Mouse (Mus musculus): ENCODE data around the gene Syt6. TPM values are rescaled to one million over a fixed set of nuclear protein-coding genes. Genes with fewer than 3 reads are reported as not detected.
A peak's percentile ranks its signal among the peaks of the same experiment; 100 is the strongest.

Gene Syt6
- total RNA-seq, 2 experiments from 2014 or later, result not detected

DNA sequence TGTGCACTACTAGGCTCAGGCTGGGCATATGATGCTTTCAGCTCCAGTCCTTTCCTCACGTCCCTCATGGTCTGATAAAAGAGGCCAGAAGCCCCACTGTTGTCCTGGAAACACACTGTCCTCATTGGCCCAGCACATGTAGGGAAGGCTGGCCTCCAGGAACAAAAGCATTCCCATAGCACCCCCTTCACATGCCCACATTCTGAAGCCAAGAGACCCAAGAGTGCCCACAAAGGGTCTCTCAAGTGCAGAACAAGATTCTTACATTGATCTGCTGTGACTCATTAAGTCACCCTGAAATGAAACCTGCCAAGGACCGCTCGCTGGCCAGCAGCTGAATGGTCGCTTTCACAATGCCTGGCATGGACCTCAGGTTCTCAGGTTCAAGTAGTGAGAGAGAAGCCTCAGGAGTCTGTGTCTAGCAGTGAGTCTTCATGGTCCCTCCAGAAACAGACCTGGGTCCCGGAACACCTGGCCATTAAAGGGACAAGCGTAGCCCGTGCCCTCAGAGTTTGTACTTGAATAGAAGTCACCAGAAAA is 20.3 kb downstream of the Syt6 start:
- no peak for ATAC-seq (replicated peaks; ENCODE audit: poor library complexity, severe bottlenecking)

- ATAC-seq (replicated peaks; ENCODE audit: poor library complexity, severe bottlenecking), result peak; percentile 85
Observed at GRCm38 (mm10) chr3:103597586-103597985, 22.6 kb downstream of the Syt6 start.

DNA sequence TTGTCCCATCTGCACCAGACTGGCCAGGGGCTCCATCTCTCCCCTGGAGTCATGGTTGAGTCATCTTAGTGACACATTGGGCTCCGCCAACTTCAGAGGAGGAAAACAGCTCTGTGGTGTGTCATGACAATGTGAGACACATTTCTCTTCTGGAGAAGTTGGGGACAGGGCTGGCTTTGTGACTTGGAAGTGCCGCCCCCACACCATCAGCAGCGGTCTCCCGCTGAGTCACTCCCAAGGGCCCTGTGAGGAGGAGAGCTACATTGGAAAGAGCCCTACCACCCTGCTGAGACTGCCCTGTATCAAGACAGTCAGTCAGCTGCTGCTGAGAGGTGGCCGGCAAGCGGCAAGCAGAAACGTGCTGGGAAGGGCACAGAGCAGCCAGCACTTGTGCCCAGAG is 26.0 kb downstream of the Syt6 start:
- ATAC-seq (replicated peaks; ENCODE audit: poor library complexity, severe bottlenecking), result no peak

DNA sequence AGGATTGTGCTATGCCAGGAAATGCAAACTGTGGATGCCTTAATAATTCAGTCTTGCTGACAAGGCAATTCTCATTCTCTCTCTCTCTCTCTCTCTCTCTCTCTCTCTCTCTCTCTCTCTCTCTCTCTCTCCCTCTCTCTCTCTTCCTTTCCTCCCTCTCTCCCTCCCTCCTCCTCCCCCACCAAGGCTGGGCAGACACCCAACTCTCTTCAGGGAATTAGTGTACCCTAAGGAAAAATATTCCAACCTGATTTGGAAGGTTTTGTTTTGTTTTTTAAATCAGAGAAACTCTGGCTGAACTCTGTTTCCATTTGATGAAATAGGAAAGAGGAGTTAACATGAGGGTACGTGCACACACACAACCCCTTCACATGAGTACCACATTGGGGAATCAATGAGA is 26.5 kb downstream of the Syt6 start:
- ATAC-seq (replicated peaks; ENCODE audit: poor library complexity, severe bottlenecking), result no peak

DNA sequence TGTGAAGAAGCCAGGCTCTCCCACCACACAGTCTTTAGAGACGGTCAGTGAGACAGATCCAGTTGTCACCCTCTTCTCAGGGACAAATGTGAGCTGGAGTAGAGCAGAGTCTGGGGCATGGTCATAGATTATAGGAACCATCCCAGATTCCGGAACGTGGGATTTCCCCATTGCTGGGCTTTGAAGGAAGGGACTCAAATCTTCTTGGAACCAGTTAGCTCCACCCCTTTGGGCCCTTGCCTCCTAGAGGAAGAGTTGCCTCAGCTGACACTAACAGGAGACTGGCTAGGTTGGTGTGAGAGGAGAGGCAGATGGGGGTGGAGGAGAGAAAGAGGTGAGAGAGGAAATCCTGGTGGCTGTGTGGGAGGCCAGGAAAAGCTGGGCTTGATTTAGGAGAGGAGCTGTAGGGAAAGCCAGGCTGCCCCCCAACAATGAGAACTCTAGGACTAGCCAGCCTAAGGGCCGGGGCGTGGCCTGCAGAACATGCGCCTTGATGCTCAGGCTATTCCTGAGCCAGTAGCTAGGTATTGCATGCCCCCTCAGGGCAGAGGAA is 31.1 kb downstream of the Syt6 start:
- ATAC-seq (replicated peaks; ENCODE audit: poor library complexity, severe bottlenecking), result no peak

DNA sequence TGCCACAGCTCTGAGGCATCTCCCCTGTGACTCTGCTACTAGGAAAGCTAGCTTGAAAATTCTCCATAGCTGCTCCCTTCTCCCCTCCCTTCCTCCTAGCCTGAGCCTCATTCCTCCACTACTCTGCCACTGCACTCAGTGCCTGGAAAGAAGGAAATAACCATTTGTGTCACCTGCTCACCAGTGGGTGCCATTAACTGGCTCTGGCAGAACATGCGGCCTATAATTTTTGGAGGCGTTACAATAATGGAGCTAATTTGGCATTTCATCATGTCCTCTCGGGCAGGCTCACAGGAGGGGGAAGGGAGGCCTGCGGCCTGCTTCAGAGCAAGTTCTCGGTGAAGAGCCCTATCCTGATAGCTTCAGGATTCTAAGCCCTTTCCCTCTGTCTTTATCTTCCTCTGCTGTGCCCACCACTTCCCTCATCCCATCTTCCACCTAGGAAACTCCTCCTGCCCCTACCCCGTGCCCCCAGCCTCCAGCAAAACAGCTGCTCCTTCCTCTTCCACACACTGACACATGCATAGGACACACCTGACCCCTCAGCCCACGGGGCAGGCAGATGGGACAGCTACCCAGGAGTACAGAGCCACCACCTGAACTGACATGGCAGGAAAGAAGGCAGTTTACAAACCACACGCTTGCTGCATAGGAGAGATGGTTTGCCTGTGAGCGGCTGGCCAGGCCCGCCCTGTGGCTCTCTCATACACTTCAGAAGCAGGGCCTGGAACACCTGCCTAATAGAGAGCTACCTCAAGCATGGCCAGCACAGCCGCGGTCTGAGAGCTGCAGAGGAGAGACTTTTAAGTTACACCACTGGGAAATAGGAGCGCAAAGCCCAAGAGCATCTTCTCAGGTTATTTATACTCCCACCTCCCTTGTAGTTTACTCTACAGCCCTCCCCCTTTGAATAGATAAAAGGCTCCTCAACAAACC is 31.9 kb downstream of the Syt6 start:
- ATAC-seq (replicated peaks; ENCODE audit: poor library complexity, severe bottlenecking), result no peak

DNA sequence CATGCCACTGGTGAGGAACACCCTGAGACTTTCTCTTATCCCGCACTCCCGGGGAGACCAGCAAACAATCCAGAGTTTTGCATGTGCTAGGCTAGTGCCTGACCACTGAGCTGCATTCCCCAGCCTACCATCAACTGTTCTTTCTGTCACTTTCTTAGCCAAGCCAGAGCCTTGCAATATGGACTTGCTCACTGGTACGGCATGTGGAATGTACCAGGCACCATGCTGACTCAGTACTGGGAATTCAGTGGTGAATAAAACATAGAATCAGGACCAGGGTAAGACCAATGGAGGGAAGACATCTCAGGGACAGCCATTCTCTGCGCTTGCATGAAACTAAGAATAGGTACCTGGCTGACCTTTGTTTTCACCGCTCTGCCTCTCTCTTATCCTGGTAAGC is 35.2 kb downstream of the Syt6 start:
- no peak for ATAC-seq (replicated peaks; ENCODE audit: poor library complexity, severe bottlenecking)

DNA sequence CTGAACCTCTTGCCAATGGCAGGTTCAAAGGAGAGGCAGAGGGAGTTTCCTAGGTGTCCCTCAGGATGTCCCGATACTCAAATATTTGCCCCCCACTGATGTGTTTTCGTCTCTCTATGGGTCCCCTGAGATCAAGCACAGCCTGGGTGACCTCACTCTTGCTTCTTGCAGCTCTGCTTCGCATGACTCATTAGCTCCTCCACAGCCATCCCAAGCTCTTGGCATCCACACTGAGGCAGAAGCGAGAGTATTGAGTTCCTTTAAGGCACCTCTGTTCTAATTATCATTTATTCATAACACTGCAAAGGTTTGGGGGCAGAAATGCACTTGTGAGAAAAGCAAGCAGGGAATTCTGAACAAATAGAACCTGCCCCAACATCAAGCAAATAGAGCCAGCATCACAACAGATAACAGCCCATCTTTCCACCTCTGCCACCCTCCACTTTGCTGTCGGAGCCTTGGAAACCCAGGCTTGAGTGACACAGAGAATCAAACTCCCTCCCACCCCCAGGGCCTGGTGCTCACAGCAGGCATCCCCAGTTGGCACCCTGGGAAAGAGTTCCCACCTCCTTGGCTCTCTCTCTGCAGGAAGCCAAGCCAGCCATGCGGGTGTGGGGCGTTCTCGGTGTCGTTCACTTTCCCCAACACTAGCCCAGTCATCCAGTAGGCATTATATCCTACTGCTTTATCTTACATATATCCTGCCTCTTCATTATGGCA is 37.8 kb downstream of the Syt6 start:
- no peak for ATAC-seq (replicated peaks; ENCODE audit: poor library complexity, severe bottlenecking)

DNA sequence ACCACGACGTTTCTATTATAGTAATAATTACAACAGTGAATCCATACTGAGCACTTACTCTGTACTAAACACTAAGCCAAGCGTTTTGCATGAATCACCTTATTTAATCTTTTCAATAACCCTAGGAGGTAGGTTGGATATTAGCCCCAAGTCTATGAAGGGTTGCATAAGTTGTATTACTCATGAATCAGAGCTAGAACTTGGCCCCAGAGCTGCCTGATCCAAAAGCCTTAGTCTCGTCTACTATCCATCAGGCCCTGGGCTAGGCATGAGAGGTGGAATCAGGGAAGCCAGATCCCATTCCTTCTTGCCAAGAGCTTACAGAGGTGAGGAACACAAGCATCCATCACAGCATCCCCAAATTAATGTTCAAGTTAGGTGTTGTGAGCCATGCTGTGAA is 40.6 kb downstream of the Syt6 start:
- ATAC-seq (replicated peaks; ENCODE audit: poor library complexity, severe bottlenecking), result no peak

DNA sequence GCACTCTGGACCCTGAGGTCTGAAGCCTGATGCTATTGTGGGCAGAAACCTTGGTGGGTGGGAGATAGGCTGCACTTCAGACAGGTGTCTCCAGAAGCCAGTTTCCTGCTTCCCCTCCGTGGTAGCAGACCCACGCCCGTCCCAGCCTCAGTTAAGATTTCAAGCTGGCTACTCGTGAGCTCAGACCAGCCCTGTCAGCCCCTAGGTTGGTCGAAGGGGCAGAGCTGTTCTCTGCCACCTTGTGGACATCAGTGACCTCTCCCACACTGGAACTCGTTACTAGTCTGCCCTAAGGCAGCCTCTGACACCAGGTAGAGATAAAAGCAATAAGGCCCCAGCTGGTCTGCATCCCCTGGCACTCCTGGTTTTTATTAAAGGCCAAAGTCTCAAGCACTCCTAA is 42.0 kb downstream of the Syt6 start:
- ATAC-seq (replicated peaks; ENCODE audit: poor library complexity, severe bottlenecking), result no peak

DNA sequence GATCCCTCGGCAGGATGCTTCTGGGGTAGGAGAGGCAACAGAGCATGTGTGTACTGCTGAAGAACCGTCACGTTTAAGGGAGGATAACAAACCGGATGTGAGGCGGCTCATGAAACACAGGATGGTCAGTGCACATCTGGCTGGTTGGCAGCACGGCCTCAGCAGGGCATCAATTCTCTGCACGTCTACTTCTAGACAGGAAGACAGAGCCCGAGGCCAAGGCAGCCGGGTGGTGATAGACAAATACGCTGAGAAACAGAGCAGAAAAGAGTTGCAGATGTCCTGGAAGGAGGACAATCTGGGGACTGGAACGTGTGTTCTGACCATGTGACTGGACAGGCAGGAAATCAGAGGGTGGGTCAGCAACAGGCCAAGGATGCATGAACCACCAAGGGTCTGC is 45.1 kb downstream of the Syt6 start:
- no peak for ATAC-seq (replicated peaks; ENCODE audit: poor library complexity, severe bottlenecking)

GRCm38 (mm10) chr3:103623893-103624470 is 49.0 kb downstream of the Syt6 start:
- no peak for ATAC-seq (replicated peaks; ENCODE audit: poor library complexity, severe bottlenecking)

- ATAC-seq (replicated peaks; ENCODE audit: poor library complexity, severe bottlenecking), result 0 out of 2 replicates have a peak, but pooled peaks have one; percentile 12
Observed at GRCm38 (mm10) chr3:103624591-103625051, 49.6 kb downstream of the Syt6 start.

DNA sequence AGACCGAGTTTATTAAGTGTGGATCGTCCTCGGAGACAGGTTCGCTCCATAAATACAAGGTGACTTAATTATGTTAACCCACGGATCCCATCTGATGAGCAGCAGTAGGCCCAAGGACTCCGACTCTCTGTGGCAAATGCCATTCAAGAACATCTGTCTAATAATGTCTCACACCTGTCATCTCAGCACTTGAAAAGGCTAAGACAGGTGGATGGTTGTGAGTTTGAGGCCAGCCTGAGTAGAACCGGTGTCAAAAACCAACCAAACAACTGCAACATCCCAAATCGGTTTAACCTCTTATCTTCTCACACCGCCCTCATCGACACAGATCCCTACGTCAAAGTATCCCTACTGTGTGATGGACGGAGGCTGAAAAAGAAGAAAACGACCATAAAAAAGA is 50.1 kb downstream of the Syt6 start:
- ATAC-seq (replicated peaks; ENCODE audit: poor library complexity, severe bottlenecking), result no peak

DNA sequence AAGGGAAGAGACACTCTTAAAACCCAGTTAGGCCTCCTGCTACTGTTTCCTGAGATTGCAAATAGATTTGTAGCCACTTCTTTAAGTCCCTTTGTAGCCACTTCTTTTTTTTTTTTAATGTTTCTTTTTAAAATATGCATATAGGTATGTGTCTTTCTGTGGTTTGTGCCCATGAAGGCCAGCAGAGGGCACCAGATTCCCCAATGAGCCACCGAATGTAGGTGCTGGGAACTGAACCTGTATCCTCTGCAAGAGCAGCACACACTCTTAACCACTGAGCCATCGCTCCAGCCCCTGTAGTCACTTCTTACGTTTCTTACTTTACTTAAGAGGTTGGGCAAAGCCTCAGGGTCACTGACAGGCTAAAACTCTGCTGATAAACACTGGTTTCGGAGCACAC is 51.5 kb downstream of the Syt6 start:
- ATAC-seq (replicated peaks; ENCODE audit: poor library complexity, severe bottlenecking), result no peak

GRCm38 (mm10) chr3:103627661-103628060 is 52.6 kb downstream of the Syt6 start:
- ATAC-seq (replicated peaks; ENCODE audit: poor library complexity, severe bottlenecking), result no peak

DNA sequence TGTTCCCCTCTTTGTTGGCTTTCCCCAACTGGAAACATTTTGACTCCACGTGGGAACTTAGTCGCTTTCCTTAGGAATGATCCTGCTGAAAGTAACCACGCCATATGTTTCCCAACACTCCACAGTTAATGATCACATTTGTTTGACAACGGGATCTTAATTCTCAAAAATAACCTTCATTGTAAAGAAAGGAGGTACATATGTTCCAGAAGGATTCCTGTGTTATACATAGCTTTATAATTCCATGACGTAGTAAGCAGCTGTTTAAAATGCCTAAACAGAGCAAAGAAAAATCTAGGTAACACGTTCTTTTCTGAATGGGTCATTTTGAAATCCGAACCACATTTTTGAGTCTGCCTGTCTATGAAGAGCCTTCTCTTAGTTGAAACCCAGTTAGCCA is 58.1 kb downstream of the Syt6 start:
- no peak for ATAC-seq (replicated peaks; ENCODE audit: poor library complexity, severe bottlenecking)

- no peak for ATAC-seq (replicated peaks; ENCODE audit: poor library complexity, severe bottlenecking)
Observed at GRCm38 (mm10) chr3:103633831-103634230, 58.8 kb downstream of the Syt6 start.

DNA sequence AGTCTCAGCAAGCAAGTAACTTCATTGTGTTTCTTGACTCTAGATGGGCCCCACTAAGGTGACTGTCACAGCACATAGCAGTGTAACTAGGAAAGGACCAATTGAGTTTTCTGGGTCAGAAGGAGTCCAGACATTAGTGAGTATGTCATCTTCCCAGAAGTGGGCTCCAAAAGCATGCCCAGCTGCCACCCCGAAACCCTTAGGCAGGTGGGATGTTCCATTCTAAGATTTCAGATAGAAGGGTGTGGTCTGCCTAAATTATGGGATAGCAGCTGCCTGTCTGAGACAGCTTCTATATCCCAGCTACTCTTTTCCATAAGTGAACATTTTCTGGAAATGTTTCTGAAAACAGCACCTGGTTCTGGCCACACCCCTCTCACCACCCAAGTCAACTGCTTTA is 59.2 kb downstream of the Syt6 start:
- ATAC-seq (replicated peaks; ENCODE audit: poor library complexity, severe bottlenecking), result no peak

- no peak for ATAC-seq (replicated peaks; ENCODE audit: poor library complexity, severe bottlenecking)
Observed at GRCm38 (mm10) chr3:103637641-103638040, 62.6 kb downstream of the Syt6 start.

All from granulocyte monocyte progenitor cell, adult 5-6 weeks (primary cell).